Mouse (Mus musculus) megakaryocyte, adult 5-6 weeks (primary cell): Measurements from ENCODE around the gene Stxbp3. TPM values are rescaled to one million over a fixed set of nuclear protein-coding genes. Genes with fewer than 3 reads are reported as not detected.
"Not testable (repeated sequence)": the region's sequence is repeated elsewhere in the genome, so short reads cannot be mapped to it uniquely, and the experiment has no call there.

Experiments used
- ATAC-seq: 2 replicates; pipeline ENCODE4 v1.8.0; 2016; ENCODE audit warnings: mild to moderate bottlenecking, inconsistent platforms; ENCODE audit not compliant: poor library complexity, severe bottlenecking
- total RNA-seq, 2 experiments: library from RNA; stranded (forward) in 1 of 2; stranded (reverse) in 1 of 2; fragments of 153-499, 151-499 nt in 1 of 2; fragments of 221-1000, 200-1000 nt in 1 of 2; gene quantifications; 2 replicates each; pipeline versions ENCODE4 v1.2.3 to v1.2.4; 2015 to 2017

Gene Stxbp3
- total RNA-seq, 2 experiments from 2014 or later, result 50.4 to 58.2 TPM

GRCm38 (mm10) chr3:108857714-108858113, 17.4 kb upstream of the Stxbp3 start:
- no peak for ATAC-seq

- no peak for ATAC-seq
Measured at GRCm38 (mm10) chr3:108857124-108857470, 16.8 kb upstream of the Stxbp3 start.

GRCm38 (mm10) chr3:108856386-108857123, 16.2 kb upstream of the Stxbp3 start:
- ATAC-seq, result no peak

GRCm38 (mm10) chr3:108855864-108856263, 15.5 kb upstream of the Stxbp3 start:
- no peak for ATAC-seq

GRCm38 (mm10) chr3:108855371-108855770, 15.0 kb upstream of the Stxbp3 start:
- ATAC-seq, result peak; percentile 77

GRCm38 (mm10) chr3:108853266-108853665, 12.9 kb upstream of the Stxbp3 start:
- no peak for ATAC-seq

GRCm38 (mm10) chr3:108851996-108852697, 11.8 kb upstream of the Stxbp3 start:
- ATAC-seq, result no peak

- no peak for ATAC-seq
Measured at GRCm38 (mm10) chr3:108851554-108851953, 11.2 kb upstream of the Stxbp3 start.

- no peak for ATAC-seq
Measured at GRCm38 (mm10) chr3:108851075-108851474, 10.7 kb upstream of the Stxbp3 start.

- peak; percentile 80 for ATAC-seq
Measured at GRCm38 (mm10) chr3:108850506-108850905, 10.2 kb upstream of the Stxbp3 start.

- ATAC-seq, result no peak
Measured at GRCm38 (mm10) chr3:108846616-108847015, 6.3 kb upstream of the Stxbp3 start.

GRCm38 (mm10) chr3:108844521-108844920, 4.2 kb upstream of the Stxbp3 start:
- no peak for ATAC-seq

GRCm38 (mm10) chr3:108844026-108844425, 3.7 kb upstream of the Stxbp3 start:
- ATAC-seq, result no peak

GRCm38 (mm10) chr3:108840716-108841054, 359 bp upstream of the Stxbp3 start:
- no peak for ATAC-seq

- ATAC-seq, result no peak
Measured at GRCm38 (mm10) chr3:108839647-108839999, 703 bp downstream of the Stxbp3 start.

- no peak for ATAC-seq
Measured at GRCm38 (mm10) chr3:108838980-108839379, 1.3 kb downstream of the Stxbp3 start.

GRCm38 (mm10) chr3:108836931-108837330, 3.4 kb downstream of the Stxbp3 start:
- ATAC-seq, result no peak

- not testable (repeated sequence) for ATAC-seq
Measured at GRCm38 (mm10) chr3:108833717-108834116, 6.6 kb downstream of the Stxbp3 start.

GRCm38 (mm10) chr3:108831750-108832149, 8.6 kb downstream of the Stxbp3 start:
- ATAC-seq, result no peak

- ATAC-seq, result no peak
Measured at GRCm38 (mm10) chr3:108830493-108830892, 9.8 kb downstream of the Stxbp3 start.

- no peak for ATAC-seq
Measured at GRCm38 (mm10) chr3:108815631-108816030, 24.7 kb downstream of the Stxbp3 start.

- no peak for ATAC-seq
Measured at GRCm38 (mm10) chr3:108810747-108811263, 29.5 kb downstream of the Stxbp3 start.
